Mouse (Mus musculus) thymus, adult 2 months (tissue): ENCODE results near the gene Myoz1. TPM values are rescaled to one million over a fixed set of nuclear protein-coding genes. Genes with fewer than 3 reads are reported as not detected.

Experiments
- DNase-seq: peaks from one replicate; pipeline ENCODE4 v3.0.0; 2021
- H3K27ac ChIP-seq: fragments of 200-500 bp; 2 replicates; pipeline ENCODE4 v1.5.1; 2012; ENCODE audit warnings: low read length, control low read depth; ENCODE audit not compliant: control insufficient read depth, insufficient read depth
- H3K27me3 ChIP-seq: fragments of 200-500 bp; 2 replicates; pipeline ENCODE4 v1.6.1; 2012; ENCODE audit warnings: mild to moderate bottlenecking, low read length, moderate library complexity, mixed read lengths; ENCODE audit not compliant: control insufficient read depth, insufficient read depth
- H3K36me3 ChIP-seq: fragments of 200-500 bp; 2 replicates; pipeline ENCODE4 v1.6.1; 2012; ENCODE audit warnings: mild to moderate bottlenecking, low read length, moderate library complexity; ENCODE audit not compliant: control insufficient read depth, insufficient read depth
- H3K4me1 ChIP-seq: fragments of 200-500 bp; replicated peaks from 2 replicates; pipeline ENCODE4 v1.6.1; 2012; ENCODE audit warnings: low read length; ENCODE audit not compliant: control insufficient read depth, insufficient read depth
- H3K4me3 ChIP-seq: fragments of 200-500 bp; 2 replicates; pipeline ENCODE4 v1.5.1; 2012; ENCODE audit warnings: mild to moderate bottlenecking, low read length, control low read depth, moderate library complexity; ENCODE audit not compliant: control insufficient read depth, insufficient read depth
- CTCF ChIP-seq: fragments of 200-500 bp; IDR thresholded peaks from 2 replicates; pipeline ENCODE4 v1.5.1; 2012; ENCODE audit warnings: mild to moderate bottlenecking, control low read depth, low read length, moderate library complexity, borderline replicate concordance; ENCODE audit not compliant: control insufficient read depth, poor library complexity, insufficient read depth; ENCODE audit errors: extremely low read depth
- POLR2A ChIP-seq: fragments of 200-500 bp; IDR thresholded peaks from 2 replicates; pipeline ENCODE4 v1.6.1; 2012; ENCODE audit warnings: mild to moderate bottlenecking, low read length, control low read depth, moderate library complexity; ENCODE audit not compliant: control insufficient read depth, poor library complexity, insufficient read depth; ENCODE audit errors: extremely low read depth
- WGBS: fragments of 180-500 bp; shearing (Covaris S2); methylation state at CpG from one replicate; pipeline ENCODE4 v1.1.7; 2018; 5-methylcytosine and 5-hydroxymethylcytosine counted together
- polyA plus RNA-seq: library from polyadenylated mRNA; depleted of rRNA; stranded (reverse); fragments of >200 nt; gene quantifications from 2 replicates; pipeline ENCODE4 v1.2.3, GENCODE M21; 2012

Myoz1 gene
- polyA plus RNA-seq, 1 experiment = 0.82 TPM

- no peak for DNase-seq
- 96% methylated on average over 2 of the region's 2 CpGs for WGBS
- Histone ChIP-seq H3K27me3 (no peaks in the 10 kb centered on the region), H3K27ac (no peak overlapping the region), H3K36me3 (peaks cover 95% of the 10 kb centered on the region), H3K4me3 (no peak overlapping the region), H3K4me1 (no peaks in the 10 kb centered on the region)
- TF ChIP-seq POLR2A (no peak), CTCF (no peak)
Measured at GRCm38 (mm10) chr14:20689009-20689408, 32.7 kb upstream of the Myoz1 start.

- Histone ChIP-seq H3K4me3 (no peak overlapping the region), H3K4me1 (peaks cover 14% of the 10 kb centered on the region), H3K27me3 (no peaks in the 10 kb centered on the region), H3K27ac (no peak overlapping the region), H3K36me3 (peaks cover 85% of the 10 kb centered on the region)
- DNase-seq = no peak
- over 99% methylated on average over 3 of the region's 3 CpGs for WGBS
- TF ChIP-seq POLR2A = no peak
- TF ChIP-seq CTCF = no peak
Measured at GRCm38 (mm10) chr14:20686576-20686975, 30.2 kb upstream of the Myoz1 start.

- H3K36me3 ChIP-seq = peaks cover 80% of the 10 kb centered on the region
- TF ChIP-seq CTCF (no peak), POLR2A (no peak)
- peak overlapping the region; percentile 90 for H3K27ac ChIP-seq
- peak overlapping the region; percentile 28 for H3K4me3 ChIP-seq
- 4% methylated on average over 3 of the region's 3 CpGs for WGBS
- H3K4me1 ChIP-seq = peaks cover 16% of the 10 kb centered on the region
- peak; percentile 76 for DNase-seq
- no peaks in the 10 kb centered on the region for H3K27me3 ChIP-seq
Measured at GRCm38 (mm10) chr14:20682498-20682897, 26.2 kb upstream of the Myoz1 start.

GRCm38 (mm10) chr14:20681742-20682141, 25.4 kb upstream of the Myoz1 start:
- peaks cover 16% of the 10 kb centered on the region for H3K4me1 ChIP-seq
- peak overlapping the region; percentile 98 for H3K27ac ChIP-seq
- H3K36me3 ChIP-seq = peaks cover 78% of the 10 kb centered on the region
- 61% methylated on average over 2 of the region's 2 CpGs for WGBS
- no peak for TF ChIP-seq CTCF
- TF ChIP-seq POLR2A = no peak
- H3K4me3 ChIP-seq = no peak overlapping the region
- no peak for DNase-seq
- no peaks in the 10 kb centered on the region for H3K27me3 ChIP-seq

GRCm38 (mm10) chr14:20677906-20678305, 21.6 kb upstream of the Myoz1 start:
- Histone ChIP-seq H3K27ac (no peak overlapping the region), H3K4me1 (peaks cover 16% of the 10 kb centered on the region), H3K4me3 (no peak overlapping the region), H3K36me3 (peaks cover 52% of the 10 kb centered on the region), H3K27me3 (no peaks in the 10 kb centered on the region)
- 98% methylated on average over 4 of the region's 4 CpGs for WGBS
- no peak for TF ChIP-seq POLR2A
- TF ChIP-seq CTCF = no peak
- no peak for DNase-seq

GRCm38 (mm10) chr14:20674064-20674833, 17.9 kb upstream of the Myoz1 start, which contains the start of gene Sec24c:
TSS of gene Sec24c (plus strand) at chr14:20674308.
- Histone ChIP-seq H3K27me3 (no peaks in the 10 kb centered on the region), H3K4me3 (peak within 1 kb of the TSS; percentile 94), H3K4me1 (peaks cover 5% of the 10 kb centered on the region), H3K36me3 (peaks cover 27% of the 10 kb centered on the region), H3K27ac (peak within 1 kb of the TSS; percentile 67)
- DNase-seq = peak; percentile 97
- under 1% methylated on average over 43 of the region's 43 CpGs for WGBS
- 0 out of 2 replicates have a peak, but pooled peaks have one; percentile 55 for TF ChIP-seq POLR2A
- TF ChIP-seq CTCF = 0 out of 2 replicates have a peak, but pooled peaks have one; percentile 31
